Mouse (Mus musculus): Measurements from ENCODE around the gene Mgmt. TPM values are rescaled to one million over a fixed set of nuclear protein-coding genes. Genes with fewer than 3 reads are reported as not detected.

The Mgmt gene
- total RNA-seq (2017), result 0.19 to 0.21 TPM in 2 of 3 replicates, not detected in the other

DNA sequence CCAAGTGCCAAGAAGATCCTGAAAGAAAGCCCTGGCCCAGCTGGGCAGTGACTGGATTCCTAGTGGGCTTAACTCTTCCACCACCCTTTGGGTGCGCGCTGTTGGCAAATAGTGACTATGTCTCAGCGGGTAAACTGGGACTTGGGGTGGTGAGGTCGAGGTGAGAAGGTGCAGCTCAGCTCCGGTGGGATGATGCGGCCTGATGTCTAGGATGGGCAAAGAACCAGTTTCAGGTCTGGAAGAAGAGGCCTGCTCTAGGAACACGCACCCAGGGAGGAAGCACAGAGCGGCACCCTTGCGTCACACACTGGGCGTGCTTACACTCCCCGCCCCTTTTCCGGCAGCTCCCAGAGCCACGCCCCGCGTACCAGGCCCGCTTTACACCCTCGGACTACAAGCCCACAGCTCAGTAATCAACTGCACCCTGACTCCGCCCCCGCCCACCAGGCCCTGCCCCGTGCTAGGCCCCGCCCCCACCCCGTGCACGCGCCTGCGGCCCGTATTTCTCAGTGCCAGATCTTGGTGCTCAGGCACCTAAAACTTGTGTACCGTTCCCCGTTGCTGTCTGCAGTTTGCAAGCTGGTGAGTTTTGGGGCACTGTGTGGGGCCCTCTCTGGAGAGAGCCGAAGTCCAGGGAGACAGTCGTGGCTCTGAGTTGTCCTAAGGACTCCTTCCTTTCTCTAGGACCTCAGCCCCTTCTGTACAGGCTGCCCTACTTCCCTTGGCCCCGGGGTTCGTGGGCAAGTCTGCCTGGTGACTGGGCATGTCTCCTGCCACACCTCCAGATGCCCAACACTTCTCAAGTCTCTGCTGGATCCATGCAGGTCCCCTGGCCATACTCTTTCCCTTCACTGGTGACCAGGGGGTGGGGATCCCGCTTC is at the start of gene Mgmt:
Gene Mgmt, plus strand, starts transcription at position 509 of the 881 bp plus-strand sequence.
- ATAC-seq (replicated peaks; ENCODE audit: insufficient number of reproducible peaks, low FRiP score, low TSS enrichment, poor library complexity, severe bottlenecking), result peak; percentile 89

DNA sequence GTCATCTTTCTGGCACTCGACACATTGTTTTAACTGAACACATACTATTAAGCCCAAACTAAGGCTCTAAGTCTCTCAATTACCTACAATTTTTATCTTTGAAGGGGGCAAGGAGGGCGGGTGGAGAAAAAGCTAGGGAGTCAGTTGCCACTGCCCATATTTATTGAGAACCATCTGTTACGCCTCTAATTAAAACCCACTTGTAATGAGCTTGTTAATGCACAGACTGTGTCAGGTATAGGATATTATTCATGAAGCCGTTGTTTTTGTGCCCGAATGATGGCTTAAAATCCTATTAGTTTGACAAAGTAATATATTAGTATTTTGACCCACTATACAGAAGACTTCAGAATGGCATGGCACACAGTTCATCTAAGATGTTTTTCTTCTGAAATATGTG is 49.6 kb upstream of the Mgmt start:
- ATAC-seq (replicated peaks; ENCODE audit: insufficient number of reproducible peaks, low FRiP score, low TSS enrichment, poor library complexity, severe bottlenecking), result no peak

DNA sequence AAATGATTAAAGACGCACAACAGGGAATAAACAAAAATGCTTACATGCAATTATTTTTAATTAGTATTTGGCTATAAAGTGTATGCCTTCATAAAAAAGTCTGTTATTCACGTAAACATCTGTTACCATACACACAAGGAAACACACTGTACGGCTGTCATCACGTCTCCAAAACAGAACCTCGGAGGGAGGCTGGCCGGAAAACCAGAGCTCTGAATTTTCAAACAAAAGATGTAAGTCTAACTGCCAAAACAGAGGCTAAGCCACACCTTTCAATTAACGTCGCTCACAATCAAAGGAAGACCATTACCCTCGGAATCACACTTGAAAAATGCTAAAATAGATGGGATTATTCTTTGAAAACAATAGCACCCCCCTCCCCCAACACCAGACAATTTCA is 49.1 kb upstream of the Mgmt start:
- no peak for ATAC-seq (replicated peaks; ENCODE audit: insufficient number of reproducible peaks, low FRiP score, low TSS enrichment, poor library complexity, severe bottlenecking)

DNA sequence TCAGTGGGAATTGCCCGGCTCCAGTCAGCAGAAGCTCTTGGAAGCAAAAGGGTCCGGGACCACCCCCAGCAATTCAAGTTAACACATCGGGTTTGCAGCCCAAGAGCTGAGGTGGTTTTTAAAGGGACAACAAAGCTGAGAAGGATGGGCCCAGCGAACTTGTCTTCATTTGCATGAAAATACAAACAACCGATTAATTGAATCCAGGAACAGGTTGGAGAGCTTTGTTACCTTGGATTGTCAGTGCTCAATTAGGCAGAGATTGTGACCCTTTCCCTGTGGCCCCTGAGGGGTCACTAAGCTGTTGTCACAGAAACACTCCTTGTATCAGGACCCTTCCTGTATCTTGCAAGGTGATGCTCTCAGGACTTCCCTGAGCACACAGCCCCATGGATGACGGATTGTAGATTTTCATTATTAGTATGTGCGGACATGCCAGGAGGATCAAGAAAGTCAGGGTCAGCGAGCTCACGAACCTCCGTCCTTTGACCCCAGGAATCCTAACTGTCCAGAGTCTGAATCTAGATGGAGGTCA is 48.3 kb upstream of the Mgmt start:
- no peak for ATAC-seq (replicated peaks; ENCODE audit: insufficient number of reproducible peaks, low FRiP score, low TSS enrichment, poor library complexity, severe bottlenecking)

DNA sequence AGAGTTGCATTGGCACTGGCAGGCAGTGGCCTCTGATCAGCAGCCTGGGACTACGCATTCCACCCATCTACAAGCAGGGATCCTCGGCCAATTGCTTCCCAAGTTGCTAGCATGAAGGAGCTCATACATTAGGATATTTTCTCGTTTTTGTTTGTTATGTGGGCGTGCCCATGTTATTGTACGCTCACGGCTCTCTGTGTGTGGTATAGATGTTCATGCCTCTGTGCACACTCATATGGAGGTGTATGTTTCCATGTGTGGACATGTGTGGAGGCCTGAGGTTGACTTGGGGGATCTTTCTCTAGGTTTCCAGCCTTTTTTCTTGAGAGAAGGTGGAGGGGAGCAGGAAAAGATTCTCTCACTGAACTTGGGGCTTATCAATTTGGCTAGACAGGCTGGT is 46.8 kb upstream of the Mgmt start:
- ATAC-seq (replicated peaks; ENCODE audit: insufficient number of reproducible peaks, low FRiP score, low TSS enrichment, poor library complexity, severe bottlenecking), result no peak

DNA sequence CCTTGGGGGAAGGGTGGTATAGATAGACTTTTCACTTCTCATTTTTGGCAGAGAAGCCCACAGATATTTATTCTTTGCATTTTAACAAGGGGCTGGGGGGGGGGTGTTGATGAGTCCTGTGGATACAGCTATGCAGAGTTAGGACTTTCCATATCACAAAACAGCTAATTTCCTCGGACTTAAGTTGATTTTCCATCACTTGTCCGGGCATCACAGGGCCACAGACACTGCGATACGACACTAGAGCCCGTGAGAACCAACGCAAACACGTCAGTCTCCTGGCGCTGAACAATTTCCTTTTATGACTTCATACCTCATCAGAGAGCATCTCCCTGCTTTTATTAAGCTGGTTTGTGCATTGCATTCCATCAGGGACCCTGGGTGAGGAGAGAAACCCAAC is 45.7 kb upstream of the Mgmt start:
- no peak for ATAC-seq (replicated peaks; ENCODE audit: insufficient number of reproducible peaks, low FRiP score, low TSS enrichment, poor library complexity, severe bottlenecking)

DNA sequence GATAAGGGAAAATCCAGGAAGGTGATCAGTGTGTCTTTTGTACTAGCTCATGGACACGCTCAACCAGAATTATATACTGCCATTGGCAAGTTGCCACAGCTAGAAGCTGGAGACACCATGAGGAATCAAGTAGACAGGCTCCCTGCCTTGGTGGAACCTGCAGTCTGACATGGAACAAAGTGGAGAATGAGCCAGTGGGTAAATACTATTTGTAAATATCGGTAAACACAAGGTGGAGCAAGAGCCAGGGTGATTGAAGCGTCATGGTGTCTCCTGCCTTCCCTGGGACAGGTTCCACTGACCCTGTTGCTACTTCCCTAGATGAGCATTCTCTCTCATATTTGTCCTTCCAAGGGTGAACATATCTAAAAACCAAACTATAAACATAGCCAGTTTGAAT is 44.6 kb upstream of the Mgmt start:
- ATAC-seq (replicated peaks; ENCODE audit: insufficient number of reproducible peaks, low FRiP score, low TSS enrichment, poor library complexity, severe bottlenecking), result no peak

DNA sequence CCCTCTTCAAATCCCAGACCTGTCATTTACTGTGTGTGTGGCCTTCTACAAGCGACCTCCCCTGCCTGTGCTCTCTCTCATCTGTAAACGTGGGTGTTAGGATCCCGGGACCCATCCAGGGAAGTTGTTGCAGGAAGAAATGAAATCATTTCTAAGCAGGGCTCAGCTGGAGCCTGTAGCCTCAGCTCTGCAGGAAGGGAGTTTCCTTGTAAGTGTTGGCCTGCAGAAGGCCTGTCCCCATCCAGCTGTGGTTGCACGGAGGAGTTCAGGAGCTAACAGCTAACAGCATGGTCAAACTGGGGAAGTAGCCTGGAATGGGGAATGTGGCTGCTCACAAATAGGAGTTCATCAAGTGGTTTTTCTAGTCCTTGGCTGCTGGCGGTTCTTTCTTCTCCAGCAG is 44.1 kb upstream of the Mgmt start:
- no peak for ATAC-seq (replicated peaks; ENCODE audit: insufficient number of reproducible peaks, low FRiP score, low TSS enrichment, poor library complexity, severe bottlenecking)

DNA sequence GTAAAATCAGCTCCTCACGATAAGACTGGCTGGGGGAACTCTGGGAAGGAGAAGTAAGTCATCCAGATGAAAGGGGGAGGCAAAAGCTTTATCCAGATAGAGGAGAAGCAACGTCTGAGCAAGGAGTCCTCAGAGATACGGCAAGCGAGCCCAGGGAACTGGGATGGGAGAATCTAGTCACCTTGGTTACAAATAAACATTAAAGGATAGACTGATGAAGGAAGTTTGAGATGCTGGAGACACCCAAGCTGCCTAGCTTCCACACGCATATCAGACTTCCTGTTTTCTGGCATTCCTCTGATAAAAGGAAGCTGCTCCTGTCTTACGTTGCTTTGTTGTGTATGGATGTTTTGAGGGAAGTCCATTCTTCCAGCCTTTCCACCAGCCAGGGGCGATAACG is 42.5 kb upstream of the Mgmt start:
- ATAC-seq (replicated peaks; ENCODE audit: insufficient number of reproducible peaks, low FRiP score, low TSS enrichment, poor library complexity, severe bottlenecking), result no peak

DNA sequence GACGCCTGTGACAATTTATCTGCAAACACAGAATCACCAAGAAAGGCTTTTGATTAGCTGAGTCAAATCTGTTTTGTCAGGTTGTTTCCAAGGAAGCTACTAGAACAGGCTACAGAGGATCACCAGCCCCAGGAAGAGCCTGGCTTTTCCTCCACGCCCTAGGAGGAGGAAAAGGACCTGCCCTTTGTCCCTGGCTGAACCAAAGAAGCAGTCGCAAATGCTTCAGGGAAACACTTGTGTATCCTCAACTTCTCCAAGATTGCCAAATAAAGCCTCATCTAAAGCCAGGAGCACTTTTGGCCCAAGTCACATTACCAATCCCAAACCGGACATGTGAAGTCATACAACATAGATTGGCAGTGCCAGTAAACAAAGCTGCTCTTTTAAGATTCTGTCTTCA is 41.7 kb upstream of the Mgmt start:
- no peak for ATAC-seq (replicated peaks; ENCODE audit: insufficient number of reproducible peaks, low FRiP score, low TSS enrichment, poor library complexity, severe bottlenecking)

DNA sequence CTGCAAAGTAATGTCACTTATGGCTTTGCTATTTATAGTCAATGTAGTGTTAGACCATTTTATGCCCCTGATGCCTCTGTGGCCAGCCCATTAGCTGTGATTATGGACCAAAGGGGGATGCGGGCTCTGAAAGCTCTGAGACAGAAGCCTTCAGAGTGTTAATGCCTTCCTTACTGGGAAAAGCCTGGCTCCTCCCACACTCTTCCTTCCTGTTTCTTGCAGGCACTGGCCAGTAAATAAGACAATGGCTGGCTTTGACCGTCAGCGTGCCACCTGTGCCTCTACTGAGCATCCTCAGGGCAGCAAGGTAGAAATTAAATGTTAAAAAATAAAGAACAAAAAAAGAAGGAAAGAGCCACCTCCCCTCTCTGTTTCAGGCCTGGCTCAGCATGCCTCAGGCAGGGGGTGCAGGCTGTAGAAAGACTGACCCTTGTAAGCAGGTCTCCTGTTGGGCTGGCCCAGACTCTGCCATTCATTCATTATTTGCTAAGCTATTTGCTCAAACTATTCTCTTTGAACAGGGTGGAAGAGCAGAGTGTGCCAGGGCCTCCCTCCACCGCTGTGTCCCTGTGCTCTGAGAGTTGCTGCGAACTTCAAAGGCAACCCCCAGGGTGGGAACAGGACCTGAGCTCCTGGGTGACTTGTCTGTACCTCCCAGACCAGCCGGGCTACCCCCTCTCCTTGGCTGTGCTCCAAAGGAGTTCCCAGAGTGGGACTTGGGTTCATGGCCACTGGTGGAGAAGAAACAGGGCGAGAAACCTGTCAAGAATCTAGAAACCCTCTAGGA is 29.5 kb upstream of the Mgmt start:
- no peak for ATAC-seq (replicated peaks; ENCODE audit: insufficient number of reproducible peaks, low FRiP score, low TSS enrichment, poor library complexity, severe bottlenecking)

DNA sequence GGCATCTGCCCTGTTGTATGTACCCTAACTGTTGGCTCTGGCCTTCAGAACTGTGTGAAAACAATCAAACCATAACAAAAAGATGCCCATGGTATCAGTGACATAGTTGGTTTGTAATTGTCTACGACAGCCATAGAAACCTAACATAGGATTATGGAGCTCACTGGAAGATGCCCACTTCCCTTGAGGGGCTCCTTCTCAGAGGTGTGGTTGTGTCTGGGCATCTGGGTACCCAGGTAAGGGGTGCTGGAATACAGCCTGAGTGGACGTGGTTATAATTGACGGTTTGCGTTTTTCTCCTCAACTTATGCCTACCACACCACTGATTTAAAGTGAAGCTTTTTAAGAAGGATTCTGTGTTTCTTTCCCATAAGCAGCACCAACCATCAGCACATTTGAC is 28.5 kb upstream of the Mgmt start:
- no peak for ATAC-seq (replicated peaks; ENCODE audit: insufficient number of reproducible peaks, low FRiP score, low TSS enrichment, poor library complexity, severe bottlenecking)

DNA sequence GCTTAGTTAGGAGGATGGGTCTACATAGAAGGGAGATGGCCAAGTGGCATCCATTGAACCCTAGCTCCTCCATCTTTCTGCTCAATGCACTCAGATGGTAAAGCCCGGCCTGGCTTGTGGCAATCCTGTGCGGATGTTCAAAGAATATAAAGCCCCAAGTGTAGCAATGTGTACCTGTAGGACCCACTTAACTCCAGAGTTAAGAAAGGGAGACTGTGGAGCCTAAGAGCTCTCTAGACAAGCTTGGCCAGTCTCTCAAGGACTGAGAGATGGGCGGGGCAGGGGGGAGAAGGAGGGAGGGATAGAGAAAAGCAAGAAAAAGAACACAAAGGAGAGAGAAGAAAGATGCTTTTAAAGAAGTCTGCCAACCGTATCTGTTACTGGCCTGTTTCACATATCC is 27.9 kb upstream of the Mgmt start:
- no peak for ATAC-seq (replicated peaks; ENCODE audit: insufficient number of reproducible peaks, low FRiP score, low TSS enrichment, poor library complexity, severe bottlenecking)

DNA sequence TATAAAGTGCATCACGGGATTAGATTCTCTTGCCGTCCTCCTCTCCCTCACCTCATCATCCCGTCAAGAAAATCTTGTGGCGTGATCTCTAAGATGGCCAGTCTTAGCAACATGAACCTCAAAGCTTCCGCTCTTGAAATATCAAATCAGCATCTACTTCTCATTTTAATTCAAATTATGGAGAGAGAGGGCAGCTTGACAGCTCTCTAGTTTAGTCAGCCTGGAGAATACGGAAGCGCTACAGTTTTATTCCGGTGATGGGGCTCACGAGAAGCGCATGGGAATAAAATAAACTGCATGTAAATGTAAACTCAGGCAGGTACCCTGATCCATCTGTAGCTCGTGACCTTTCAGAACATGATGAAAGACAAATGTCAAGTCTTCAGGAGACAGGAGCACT is 22.9 kb upstream of the Mgmt start:
- ATAC-seq (replicated peaks; ENCODE audit: insufficient number of reproducible peaks, low FRiP score, low TSS enrichment, poor library complexity, severe bottlenecking), result no peak

DNA sequence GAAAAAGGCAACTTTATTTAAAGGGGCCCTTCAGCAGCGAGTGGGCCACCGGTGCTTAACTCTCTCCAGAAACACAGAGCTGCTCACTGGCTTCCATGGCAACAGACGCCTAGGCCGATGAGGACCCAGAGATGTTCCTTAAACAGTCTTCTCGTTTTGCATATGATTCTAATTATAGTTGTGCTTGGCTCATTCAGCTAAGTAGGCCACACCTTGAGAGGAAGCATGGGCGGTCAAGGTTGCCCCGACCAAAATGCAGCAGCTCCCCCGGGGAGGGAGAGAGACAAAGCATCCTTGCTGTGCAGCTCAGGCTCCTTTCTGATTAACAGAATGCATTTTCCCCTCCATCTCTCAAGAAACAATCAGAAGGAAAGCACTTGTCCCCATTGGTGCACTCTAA is 22.4 kb upstream of the Mgmt start:
- no peak for ATAC-seq (replicated peaks; ENCODE audit: insufficient number of reproducible peaks, low FRiP score, low TSS enrichment, poor library complexity, severe bottlenecking)

DNA sequence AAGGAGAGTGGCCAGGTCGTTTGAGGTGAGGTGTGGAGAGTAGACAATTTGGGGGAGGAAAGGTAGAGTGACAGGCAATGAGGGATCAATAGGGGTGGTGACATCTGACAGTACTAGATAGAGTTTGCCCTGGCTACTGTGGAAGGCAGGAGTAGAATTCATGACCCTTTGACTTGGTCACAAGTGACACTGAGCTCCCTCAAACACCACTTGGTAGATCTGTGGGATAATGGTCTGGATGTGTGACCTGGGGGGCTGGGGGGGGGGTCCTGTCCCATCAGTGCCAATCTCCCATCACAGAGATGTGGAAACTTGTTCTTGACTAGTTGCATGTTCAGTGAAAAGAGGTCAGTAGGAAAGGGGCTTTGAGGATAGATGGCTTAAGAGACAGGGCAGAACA is 20.0 kb upstream of the Mgmt start:
- no peak for ATAC-seq (replicated peaks; ENCODE audit: insufficient number of reproducible peaks, low FRiP score, low TSS enrichment, poor library complexity, severe bottlenecking)

DNA sequence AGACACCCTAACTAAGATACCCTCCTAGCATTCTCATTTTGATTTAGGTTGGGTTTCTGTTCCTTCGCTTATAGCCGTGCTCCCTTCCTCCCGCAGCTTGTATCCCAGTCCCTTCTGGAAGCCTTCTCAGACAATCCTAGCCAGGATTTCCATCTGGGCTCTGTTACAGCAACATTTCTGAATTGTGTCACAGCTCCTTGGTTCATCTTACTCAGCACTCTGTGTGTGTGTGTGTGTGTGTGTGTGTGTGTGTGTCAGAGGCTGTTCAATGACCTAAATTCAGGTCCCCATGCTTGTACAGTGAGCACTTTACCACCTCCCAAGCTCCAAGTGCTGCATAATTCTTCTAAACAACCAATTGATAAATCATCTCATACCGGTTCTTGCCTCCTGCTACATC is 14.0 kb upstream of the Mgmt start:
- no peak for ATAC-seq (replicated peaks; ENCODE audit: insufficient number of reproducible peaks, low FRiP score, low TSS enrichment, poor library complexity, severe bottlenecking)

DNA sequence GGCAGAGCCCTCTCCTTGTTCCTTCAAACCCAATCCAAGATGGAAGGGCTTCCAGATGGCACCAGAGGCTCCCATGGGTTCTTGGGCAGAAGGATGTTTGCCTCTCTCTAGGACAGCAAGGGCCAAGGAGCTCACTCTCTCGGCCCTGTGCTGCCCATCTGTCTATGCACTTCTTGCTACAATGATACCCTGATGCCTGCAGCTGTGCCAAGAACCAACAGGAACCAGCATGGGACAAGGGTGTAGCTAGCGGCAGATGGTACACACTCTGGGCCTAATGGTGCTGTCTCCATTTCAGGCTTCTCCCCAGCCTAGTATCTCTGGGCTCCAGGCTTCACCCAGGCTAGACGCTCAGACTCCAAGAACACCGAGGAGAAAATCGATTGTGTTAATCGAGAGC is 6.3 kb upstream of the Mgmt start:
- no peak for ATAC-seq (replicated peaks; ENCODE audit: insufficient number of reproducible peaks, low FRiP score, low TSS enrichment, poor library complexity, severe bottlenecking)

DNA sequence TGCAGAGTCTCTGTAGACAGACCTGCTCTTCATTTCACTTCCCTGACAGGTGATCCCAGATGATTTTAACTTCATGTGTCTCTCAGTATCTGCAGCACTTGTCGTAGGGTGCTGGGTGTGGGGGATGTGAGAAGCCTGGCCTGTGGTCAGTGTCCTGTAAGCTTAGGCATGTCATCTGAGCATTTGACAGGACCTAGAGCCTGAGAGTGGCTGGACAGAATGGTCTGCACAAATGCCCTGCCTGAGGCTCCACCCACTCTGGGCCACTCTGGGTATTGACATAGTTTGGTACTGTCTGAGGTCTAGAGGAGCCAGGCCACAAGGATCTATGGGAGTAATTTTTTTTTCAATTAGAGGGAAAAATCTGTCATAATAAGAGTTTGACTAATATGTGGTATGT is 942 bp downstream of the Mgmt start:
- ATAC-seq (replicated peaks; ENCODE audit: insufficient number of reproducible peaks, low FRiP score, low TSS enrichment, poor library complexity, severe bottlenecking), result no peak

DNA sequence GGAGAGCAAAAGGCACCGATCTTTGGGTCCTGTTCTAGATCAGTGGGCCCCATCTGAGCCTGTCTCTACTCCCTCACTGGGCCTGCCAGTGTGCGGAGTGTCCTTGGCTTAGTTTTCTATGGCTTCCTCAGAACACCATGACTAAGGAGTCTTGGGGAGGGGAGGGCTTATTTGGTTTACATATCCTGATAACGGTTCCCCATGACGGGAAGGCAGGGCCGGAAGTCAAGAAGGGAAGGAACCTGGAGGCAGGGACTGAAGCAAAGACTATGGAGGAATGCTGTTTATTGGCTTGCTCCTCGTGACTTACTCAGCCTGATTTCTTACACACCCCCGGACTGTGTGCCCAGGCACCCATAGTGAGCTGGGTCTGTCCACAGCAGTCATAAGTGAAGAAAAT is 1.4 kb downstream of the Mgmt start:
- ATAC-seq (replicated peaks; ENCODE audit: insufficient number of reproducible peaks, low FRiP score, low TSS enrichment, poor library complexity, severe bottlenecking), result no peak
